Mouse (Mus musculus): ENCODE results near the gene AL732309.1. TPM values are rescaled to one million over a fixed set of nuclear protein-coding genes. Genes with fewer than 3 reads are reported as not detected.

Gene AL732309.1
- total and polyA plus RNA-seq, 2 experiments = 2.2 to 7.3 TPM

DNA sequence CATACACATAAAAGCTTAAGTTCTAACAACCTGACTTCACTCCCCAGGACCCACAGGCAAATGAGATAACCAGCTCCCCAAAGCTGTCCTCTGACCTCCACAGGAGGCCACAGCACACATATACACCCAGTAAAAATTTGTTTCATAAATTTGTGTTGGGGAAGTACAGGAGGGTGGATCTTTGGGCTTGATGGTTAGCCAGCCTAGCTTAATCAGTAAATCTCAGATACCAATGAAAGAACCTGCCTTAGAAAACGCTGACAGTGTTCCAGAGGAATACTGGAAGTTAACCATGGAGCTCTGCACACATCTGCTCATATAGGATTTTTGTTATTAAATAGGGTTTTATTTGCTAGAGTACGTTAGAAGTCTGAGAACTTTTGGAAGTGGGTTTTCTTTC, 29.0 kb downstream of the AL732309.1 start:
- no peak overlapping the region for H3K27ac ChIP-seq (replicated peaks; ENCODE audit: insufficient read depth, low read depth, low read length)
- H3K36me3 ChIP-seq (ENCODE audit: control insufficient read depth, insufficient read depth, low read length) = no peaks in the 10 kb centered on the region; the same call in 1 of the 2 replicates
- H3K79me2 ChIP-seq (ENCODE audit: control insufficient read depth, insufficient read depth, low read length) = no peaks in the 10 kb centered on the region
- H3K9ac ChIP-seq (ENCODE audit: low read depth, low read length) = no peak overlapping the region
- no peak overlapping the region for H3K4me3 ChIP-seq (ENCODE audit: insufficient read depth, low read depth, low read length)
- no peaks in the 10 kb centered on the region for H3K27me3 ChIP-seq (ENCODE audit: control insufficient read depth, insufficient read depth, low read length)
- no peaks in the 10 kb centered on the region for H3K4me1 ChIP-seq (ENCODE audit: control insufficient read depth, insufficient read depth, low read length)
- no peak for DNase-seq (ENCODE audit: extremely low read depth, low read depth, low spot score)
- TF ChIP-seq CTCF (IDR thresholded peaks at IDR 0.05; ENCODE audit: low read depth, low read length) = no peak
- no peak for TF ChIP-seq POLR2A (IDR thresholded peaks at IDR 0.05; ENCODE audit: extremely low read depth, insufficient read depth, low read length)
- WGBS = 70% methylated on average over 2 of the region's 2 CpGs

DNA sequence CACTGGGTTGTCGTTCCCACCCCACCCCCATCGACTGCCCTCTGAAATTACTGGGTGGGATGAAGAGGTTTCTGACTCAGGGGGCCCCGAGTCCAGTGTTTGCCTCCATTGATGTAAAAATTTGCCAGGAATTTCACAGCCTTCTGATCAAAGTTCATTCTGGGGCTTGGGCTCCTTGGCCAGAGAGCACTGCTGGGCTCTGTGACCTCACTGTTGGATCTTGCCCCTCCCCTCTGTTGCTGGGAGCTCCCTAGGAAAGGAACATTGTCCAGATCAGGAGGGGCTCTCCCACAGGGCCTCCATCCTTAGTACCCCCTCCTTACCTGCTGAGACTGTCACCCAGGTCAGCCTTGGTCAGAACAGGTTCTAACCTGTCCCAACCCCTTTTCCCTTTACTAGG, 32.2 kb downstream of the AL732309.1 start, which contains the start of gene Stpg3:
TSS of gene Stpg3 (minus strand) at position 194 of the 400 bp plus-strand sequence.
- Histone ChIP-seq H3K27ac (replicated peaks; ENCODE audit: insufficient read depth, low read depth, low read length) (no peak within 1 kb of the TSS), H3K79me2 (ENCODE audit: control insufficient read depth, insufficient read depth, low read length) (peaks cover 16% of the 10 kb centered on the region; the same call in 1 of the 2 replicates), H3K4me1 (ENCODE audit: control insufficient read depth, insufficient read depth, low read length) (peaks cover 10% of the 10 kb centered on the region), H3K9ac (ENCODE audit: low read depth, low read length) (no peak within 1 kb of the TSS), H3K27me3 (ENCODE audit: control insufficient read depth, insufficient read depth, low read length) (no peaks in the 10 kb centered on the region), H3K36me3 (ENCODE audit: control insufficient read depth, insufficient read depth, low read length) (no peaks in the 10 kb centered on the region), H3K4me3 (ENCODE audit: insufficient read depth, low read depth, low read length) (no peak within 1 kb of the TSS)
- DNase-seq (ENCODE audit: extremely low read depth, low read depth, low spot score) = no peak
- WGBS = 66% methylated on average over 3 of the region's 3 CpGs
- no peak for TF ChIP-seq CTCF (IDR thresholded peaks at IDR 0.05; ENCODE audit: low read depth, low read length)
- no peak for TF ChIP-seq POLR2A (IDR thresholded peaks at IDR 0.05; ENCODE audit: extremely low read depth, insufficient read depth, low read length)

DNA sequence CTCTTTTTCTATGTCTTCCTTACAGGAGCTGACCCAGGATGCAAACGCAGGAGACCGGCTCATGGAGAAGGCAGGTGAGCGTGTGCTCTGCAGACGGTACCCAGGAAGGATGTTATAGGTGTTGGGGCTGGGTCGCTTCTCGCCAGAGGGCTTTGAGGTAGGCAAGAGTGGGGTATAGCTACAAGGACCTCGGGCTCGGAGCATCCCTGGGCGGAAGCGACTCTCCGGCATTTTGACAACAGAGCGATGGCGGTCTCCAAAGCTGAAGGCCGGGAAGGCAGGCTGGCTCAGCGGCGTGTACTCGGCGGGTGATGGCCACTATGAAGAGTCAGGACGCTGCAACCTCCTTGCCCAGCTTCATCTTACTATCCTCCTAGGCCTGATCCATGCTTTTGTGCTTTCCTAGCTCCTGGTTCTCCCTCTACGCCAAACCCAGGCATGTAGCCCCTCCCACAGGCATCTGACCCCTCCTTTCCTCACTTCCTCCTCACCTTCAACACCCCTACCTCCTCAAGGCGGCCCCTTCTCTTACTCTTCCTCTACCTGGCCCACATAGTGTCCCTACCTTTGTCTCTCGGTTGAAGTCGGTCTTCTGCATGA, 33.3 kb downstream of the AL732309.1 start:
- 79% methylated on average over 23 of the region's 23 CpGs for WGBS
- Histone ChIP-seq H3K4me1 (ENCODE audit: control insufficient read depth, insufficient read depth, low read length) (peaks cover 10% of the 10 kb centered on the region), H3K9ac (ENCODE audit: low read depth, low read length) (no peak overlapping the region), H3K27ac (replicated peaks; ENCODE audit: insufficient read depth, low read depth, low read length) (no peak overlapping the region), H3K79me2 (ENCODE audit: control insufficient read depth, insufficient read depth, low read length) (peaks cover 16% of the 10 kb centered on the region; the same call in 1 of the 2 replicates), H3K27me3 (ENCODE audit: control insufficient read depth, insufficient read depth, low read length) (no peaks in the 10 kb centered on the region), H3K36me3 (ENCODE audit: control insufficient read depth, insufficient read depth, low read length) (peaks cover 2% of the 10 kb centered on the region; the same call in 1 of the 2 replicates), H3K4me3 (ENCODE audit: insufficient read depth, low read depth, low read length) (no peak overlapping the region)
- TF ChIP-seq POLR2A (IDR thresholded peaks at IDR 0.05; ENCODE audit: extremely low read depth, insufficient read depth, low read length) (no peak), CTCF (IDR thresholded peaks at IDR 0.05; ENCODE audit: low read depth, low read length) (no peak)
- DNase-seq (ENCODE audit: extremely low read depth, low read depth, low spot score) = no peak

DNA sequence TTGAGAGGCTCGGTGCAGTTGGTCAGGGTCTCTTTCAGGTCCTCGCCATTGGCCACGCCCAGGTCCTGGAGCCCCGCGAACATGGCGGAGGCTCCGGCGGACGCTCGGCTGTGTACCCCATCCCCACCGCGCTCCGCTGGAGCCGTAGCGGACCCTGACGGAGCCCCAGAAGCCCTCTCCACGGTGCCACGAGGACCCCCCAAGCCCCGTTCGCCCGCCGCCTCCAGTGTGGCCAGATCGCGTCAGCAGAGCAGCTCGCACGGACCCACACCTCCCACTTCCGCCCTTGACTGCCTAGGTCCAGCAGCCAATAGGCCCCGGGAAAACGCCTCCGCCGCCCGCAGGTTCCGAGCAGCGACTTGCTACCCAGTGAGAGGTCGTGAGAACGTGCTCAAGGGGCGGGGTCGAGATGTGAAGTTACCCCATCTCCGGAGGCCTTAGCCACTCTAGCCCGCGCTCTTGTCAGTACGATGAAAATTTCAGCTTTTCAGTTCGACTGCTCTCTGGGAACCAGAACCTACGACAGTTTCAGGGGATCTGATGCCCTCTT, 35.5 kb downstream of the AL732309.1 start, which contains the start of gene Nelfb:
TSS of gene Nelfb (minus strand) at position 369 of the 550 bp plus-strand sequence.
- Histone ChIP-seq H3K4me3 (ENCODE audit: insufficient read depth, low read depth, low read length) (peak within 1 kb of the TSS; percentile 94), H3K79me2 (ENCODE audit: control insufficient read depth, insufficient read depth, low read length) (peaks cover 16% of the 10 kb centered on the region; the same call in 1 of the 2 replicates), H3K36me3 (ENCODE audit: control insufficient read depth, insufficient read depth, low read length) (peaks cover 2% of the 10 kb centered on the region; the same call in 1 of the 2 replicates), H3K27me3 (ENCODE audit: control insufficient read depth, insufficient read depth, low read length) (no peaks in the 10 kb centered on the region), H3K27ac (replicated peaks; ENCODE audit: insufficient read depth, low read depth, low read length) (peak within 1 kb of the TSS; percentile 76), H3K4me1 (ENCODE audit: control insufficient read depth, insufficient read depth, low read length) (peaks cover 10% of the 10 kb centered on the region), H3K9ac (ENCODE audit: low read depth, low read length) (peak within 1 kb of the TSS; percentile 95)
- TF ChIP-seq POLR2A (IDR thresholded peaks at IDR 0.05; ENCODE audit: extremely low read depth, insufficient read depth, low read length) (peak; percentile 60), CTCF (IDR thresholded peaks at IDR 0.05; ENCODE audit: low read depth, low read length) (no peak)
- 1% methylated on average over 44 of the region's 44 CpGs for WGBS
- peak; percentile 75 for DNase-seq (ENCODE audit: extremely low read depth, low read depth, low spot score)

DNA sequence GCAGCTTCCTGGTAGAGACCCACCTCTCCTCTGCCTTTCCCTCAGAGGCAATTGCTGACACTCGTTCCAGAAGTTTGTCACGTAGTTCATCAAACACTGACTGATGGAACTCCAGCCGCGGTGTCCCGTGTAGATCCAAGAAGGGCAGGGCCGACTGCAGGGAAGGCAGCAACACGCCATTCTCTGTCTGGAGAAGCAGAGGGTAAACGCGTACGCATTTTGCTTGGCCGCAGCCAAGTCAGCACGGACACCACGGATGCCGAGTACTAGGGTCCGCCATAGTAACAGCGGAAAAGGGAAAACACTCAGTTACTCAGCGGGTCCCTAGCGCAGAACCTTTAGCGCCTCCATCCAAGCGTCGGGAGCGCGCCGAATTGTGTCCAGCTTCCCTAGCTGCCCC, 36.0 kb downstream of the AL732309.1 start:
- WGBS = under 1% methylated on average over 24 of the region's 24 CpGs
- H3K27ac ChIP-seq (replicated peaks; ENCODE audit: insufficient read depth, low read depth, low read length) = peak overlapping the region; percentile 76
- H3K27me3 ChIP-seq (ENCODE audit: control insufficient read depth, insufficient read depth, low read length) = no peaks in the 10 kb centered on the region
- peak overlapping the region; percentile 95 for H3K9ac ChIP-seq (ENCODE audit: low read depth, low read length)
- peaks cover 2% of the 10 kb centered on the region; the same call in 1 of the 2 replicates for H3K36me3 ChIP-seq (ENCODE audit: control insufficient read depth, insufficient read depth, low read length)
- DNase-seq (ENCODE audit: extremely low read depth, low read depth, low spot score) = no peak
- H3K4me3 ChIP-seq (ENCODE audit: insufficient read depth, low read depth, low read length) = peak overlapping the region; percentile 94
- TF ChIP-seq POLR2A (IDR thresholded peaks at IDR 0.05; ENCODE audit: extremely low read depth, insufficient read depth, low read length) (no peak), CTCF (IDR thresholded peaks at IDR 0.05; ENCODE audit: low read depth, low read length) (no peak)
- H3K79me2 ChIP-seq (ENCODE audit: control insufficient read depth, insufficient read depth, low read length) = peaks cover 16% of the 10 kb centered on the region; the same call in 1 of the 2 replicates
- H3K4me1 ChIP-seq (ENCODE audit: control insufficient read depth, insufficient read depth, low read length) = peaks cover 10% of the 10 kb centered on the region

DNA sequence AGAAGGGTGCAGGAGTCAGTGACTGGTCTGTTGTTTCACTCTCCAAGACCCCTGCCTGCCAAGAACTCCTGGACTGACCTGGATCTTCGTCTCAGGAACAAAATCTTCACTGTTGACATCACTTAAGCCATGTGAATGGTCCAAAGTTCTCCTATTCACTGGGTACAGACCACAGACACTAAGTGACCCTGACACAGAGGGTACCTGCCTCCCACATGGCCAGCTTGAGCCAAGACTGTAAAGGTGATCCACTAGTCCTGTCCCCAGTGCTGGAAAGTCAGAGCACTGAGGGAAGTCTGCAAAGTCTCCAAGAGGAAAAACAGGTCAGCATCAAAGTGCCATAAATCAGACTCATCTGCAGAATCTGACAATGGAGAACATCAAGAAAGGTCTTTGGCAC, 39.1 kb downstream of the AL732309.1 start:
- no peak overlapping the region for H3K9ac ChIP-seq (ENCODE audit: low read depth, low read length)
- peaks cover 10% of the 10 kb centered on the region for H3K4me1 ChIP-seq (ENCODE audit: control insufficient read depth, insufficient read depth, low read length)
- 50% methylated on average over 1 of the region's 1 CpGs for WGBS
- no peak overlapping the region for H3K27ac ChIP-seq (replicated peaks; ENCODE audit: insufficient read depth, low read depth, low read length)
- peaks cover 15% of the 10 kb centered on the region for H3K36me3 ChIP-seq (ENCODE audit: control insufficient read depth, insufficient read depth, low read length)
- H3K4me3 ChIP-seq (ENCODE audit: insufficient read depth, low read depth, low read length) = no peak overlapping the region
- peaks cover 16% of the 10 kb centered on the region; the same call in 1 of the 2 replicates for H3K79me2 ChIP-seq (ENCODE audit: control insufficient read depth, insufficient read depth, low read length)
- no peak for DNase-seq (ENCODE audit: extremely low read depth, low read depth, low spot score)
- no peaks in the 10 kb centered on the region for H3K27me3 ChIP-seq (ENCODE audit: control insufficient read depth, insufficient read depth, low read length)
- TF ChIP-seq CTCF (IDR thresholded peaks at IDR 0.05; ENCODE audit: low read depth, low read length) (no peak), POLR2A (IDR thresholded peaks at IDR 0.05; ENCODE audit: extremely low read depth, insufficient read depth, low read length) (no peak)
